Mouse (Mus musculus) left cerebral cortex, adult 8-10 months (tissue): ENCODE results near the gene Cdc42bpb. TPM values are rescaled to one million over a fixed set of nuclear protein-coding genes. Genes with fewer than 3 reads are reported as not detected.

Source experiments
- DNase-seq, 2 experiments: peaks; one replicate each; pipeline ENCODE4 v3.0.0; 2022; ENCODE audit warnings: low spot score in 2 of 2
- total RNA-seq, 4 experiments: library from RNA; stranded (reverse); gene quantifications; 2 replicates each; pipeline ENCODE4 v1.2.4; 2022

Cdc42bpb gene
- total RNA-seq, 4 experiments from 2014 or later, result 123 to 157 (median 142) TPM

DNA sequence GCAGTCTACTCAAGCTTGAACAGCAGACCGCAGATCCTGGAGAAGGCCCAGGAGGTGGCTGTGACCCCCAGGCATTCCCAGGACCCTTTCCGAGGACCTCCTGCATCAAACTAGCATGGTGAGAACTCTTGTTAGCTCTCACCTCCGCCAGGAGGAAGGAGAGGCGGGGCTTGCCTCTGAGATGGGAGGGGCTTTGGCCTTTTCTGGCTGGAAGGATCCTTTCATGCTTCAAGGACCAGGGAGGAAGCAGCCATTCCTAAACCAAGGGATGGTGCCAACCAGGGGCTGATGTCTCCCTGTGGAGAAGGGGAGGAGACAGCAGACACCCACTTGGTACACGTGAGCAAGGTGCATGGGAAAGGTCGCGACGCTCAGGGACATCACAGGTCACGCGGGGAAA is 93.0 kb downstream of the Cdc42bpb start:
- DNase-seq, result no peak

DNA sequence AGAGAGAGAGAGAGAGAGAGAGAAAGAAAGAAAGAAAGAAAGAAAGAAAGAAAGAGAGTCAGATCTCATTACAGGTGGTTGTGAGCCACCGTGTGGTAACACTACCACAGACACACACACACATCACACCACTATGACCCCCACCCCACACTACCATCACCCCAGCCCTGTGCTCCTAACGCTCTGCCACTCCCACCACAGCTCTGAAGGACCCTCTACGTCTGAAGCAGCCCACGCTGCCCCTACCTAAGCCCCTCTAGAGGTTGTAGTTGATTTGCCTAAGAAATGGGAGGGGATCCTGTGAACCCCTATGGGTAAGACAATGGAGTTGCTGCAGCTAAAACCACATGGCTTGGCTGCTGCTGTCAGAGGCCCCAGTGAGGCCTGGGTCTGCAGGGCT is 93.9 kb downstream of the Cdc42bpb start:
- DNase-seq, result no peak

DNA sequence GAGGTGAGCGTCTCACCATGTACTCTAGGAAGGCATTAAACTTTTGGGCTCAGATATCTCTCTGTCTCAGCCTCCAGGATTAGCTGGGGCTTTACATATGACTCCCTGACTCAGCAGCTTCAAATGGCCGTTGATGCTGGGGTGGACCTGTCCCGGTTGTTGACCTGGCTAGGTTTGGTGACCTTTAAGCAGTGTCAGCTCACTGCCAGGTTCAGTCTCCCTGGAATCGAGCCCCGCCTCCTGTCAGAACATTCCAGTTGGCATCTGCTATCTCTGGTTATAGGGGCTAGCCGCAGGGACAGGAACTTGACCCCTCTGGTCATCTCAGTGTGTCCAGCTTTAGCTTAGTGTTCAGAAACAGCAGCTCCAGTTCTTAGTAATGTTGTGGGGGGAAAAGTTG is 101.1 kb downstream of the Cdc42bpb start:
- DNase-seq, result no peak

DNA sequence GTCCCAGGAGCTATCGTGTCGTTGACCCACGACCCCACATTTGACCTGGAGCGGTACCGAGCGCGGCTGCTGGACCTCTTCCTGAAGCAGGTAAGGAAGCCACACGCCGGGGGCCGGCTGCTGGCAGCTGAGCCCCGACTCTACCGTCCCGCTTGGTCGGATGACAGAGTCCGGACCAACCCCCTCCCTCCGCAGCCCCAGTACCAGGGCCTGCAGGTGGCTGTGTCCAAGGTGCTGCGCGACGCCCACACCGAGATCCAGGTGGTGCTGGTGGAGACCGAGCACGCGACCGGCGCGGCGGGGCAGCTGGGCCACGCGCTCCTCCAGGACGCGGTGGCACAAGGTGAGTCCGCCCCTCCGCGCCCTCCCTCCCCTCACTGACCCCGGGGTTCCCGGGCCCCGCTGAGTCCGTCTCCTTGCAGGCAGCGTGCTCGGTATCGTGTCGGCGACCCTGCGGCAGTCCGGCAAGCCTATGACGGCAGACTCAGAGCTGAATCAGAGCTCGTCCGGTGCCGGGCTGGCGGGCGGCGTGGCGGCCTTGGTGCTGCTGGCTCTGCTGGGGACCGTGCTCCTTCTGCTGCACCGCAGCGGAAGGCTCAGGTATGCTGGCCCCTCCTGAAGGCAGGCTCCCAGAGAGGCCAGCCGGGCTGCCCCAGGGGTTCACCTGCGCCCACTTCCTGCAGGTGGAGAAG is 102.2 kb downstream of the Cdc42bpb start:
- no peak for DNase-seq

DNA sequence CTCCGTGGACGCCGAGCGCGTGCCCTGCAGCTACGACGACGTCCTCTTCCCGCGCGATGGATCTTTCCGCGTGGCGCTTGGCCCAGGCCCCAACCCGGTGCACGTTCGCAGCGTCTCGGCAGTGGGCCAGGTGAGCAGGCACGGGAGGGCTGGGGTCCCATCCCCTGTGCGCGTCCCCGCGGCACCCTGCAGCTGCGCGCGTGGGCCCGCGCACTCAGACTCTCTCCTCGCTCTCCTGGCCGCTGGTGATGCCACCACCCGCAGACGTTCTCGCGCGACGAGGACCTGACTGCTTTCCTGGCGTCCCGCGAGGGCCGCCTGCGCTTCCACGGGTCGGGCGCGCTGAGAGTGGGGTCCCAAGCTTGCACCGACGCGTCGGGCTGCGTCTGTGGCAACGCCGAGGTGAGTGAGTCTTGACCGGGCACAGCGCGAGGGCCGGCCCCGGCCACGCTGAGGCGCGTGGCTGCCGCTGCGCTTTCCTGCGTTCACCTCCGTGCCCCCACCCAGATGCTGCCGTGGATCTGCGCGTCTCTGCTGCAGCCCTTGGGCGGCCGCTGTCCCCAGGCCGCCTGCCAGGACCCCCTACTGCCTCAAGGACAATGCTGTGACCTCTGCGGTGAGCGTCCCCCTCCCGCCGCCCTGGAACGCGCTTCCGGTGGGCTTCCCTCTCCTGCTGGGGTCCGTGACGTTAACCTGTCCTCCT is 102.9 kb downstream of the Cdc42bpb start:
- no peak for DNase-seq

DNA sequence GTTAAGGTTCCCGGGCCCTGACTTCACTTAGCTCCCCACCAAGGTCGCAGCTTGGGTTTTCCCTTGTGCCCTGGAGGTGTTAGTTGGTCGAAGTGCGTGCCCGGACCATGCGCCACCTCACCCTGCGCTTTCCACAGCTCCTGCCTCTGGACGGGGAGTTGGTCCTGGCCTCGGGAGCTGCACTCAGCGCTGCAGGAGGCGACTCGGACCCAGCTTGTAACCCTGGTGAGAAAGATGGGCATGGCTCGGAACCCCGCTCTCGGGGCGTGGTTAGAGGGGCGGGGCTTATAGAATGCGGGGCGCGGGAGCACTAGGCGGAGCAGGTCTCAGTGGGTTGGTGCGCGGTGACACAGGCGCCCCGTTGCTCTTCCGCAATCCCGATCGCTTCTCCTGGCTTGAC is 103.5 kb downstream of the Cdc42bpb start:
- DNase-seq, result no peak

DNA sequence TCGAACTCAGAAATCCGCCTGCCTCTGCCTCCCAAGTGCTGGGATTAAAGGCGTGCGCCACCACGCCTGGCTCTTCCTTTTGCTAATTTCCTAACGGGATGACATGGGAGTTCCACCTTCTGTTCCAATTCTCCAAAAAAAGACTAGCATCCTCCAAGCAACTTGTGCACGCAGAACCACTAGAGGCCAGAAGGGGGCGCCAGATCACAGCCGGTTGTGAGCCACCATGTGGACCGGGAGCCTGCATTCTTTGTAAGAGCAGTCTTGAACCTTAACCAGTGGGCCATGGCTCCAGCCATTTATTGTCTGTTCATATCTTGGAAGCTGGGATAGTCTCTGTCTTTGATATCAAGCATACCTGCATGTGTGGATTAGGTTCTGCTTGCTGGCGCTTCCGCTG is 105.1 kb downstream of the Cdc42bpb start:
- peak; percentile 55 to 73 for DNase-seq

DNA sequence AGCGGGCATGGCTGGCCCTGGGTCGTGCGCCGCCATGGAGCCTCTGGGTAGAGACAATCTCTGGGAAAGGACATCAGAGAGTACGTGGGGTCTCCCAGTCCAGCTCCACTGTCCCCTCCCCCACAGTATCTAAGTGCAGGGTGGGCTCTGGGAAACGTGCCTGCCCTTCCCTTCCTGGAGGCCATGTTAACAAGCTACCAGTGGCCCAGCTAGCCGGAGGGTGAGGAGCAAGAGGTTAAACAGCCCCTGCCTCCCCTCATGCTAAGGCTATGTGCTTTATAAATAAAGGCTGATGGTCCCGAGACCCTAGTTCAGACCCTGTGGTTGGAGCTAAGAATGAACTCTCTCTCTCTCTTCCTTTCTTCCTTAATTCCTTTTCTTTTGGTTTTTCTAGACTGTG is 105.6 kb downstream of the Cdc42bpb start:
- no peak for DNase-seq

DNA sequence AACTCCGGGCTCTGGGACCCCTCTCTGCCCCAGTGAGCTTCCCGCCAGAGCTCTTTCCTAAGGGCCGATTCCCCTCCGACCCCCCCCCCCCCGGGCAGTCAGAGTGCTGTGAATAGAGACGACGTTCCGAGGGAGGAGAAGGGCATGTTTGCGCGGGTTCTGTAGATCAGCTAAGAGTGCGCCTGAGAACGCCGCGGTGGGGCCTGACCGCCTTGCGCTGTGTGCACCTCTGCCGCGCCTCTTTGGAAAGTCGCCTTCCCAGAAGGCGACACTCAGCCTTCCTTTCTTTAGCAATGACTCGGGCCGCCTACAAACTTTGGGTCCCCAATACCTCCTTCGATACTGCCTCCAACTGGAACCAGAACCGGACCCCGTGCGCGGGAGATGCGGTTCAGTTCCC is 106.1 kb downstream of the Cdc42bpb start:
- no peak for DNase-seq

DNA sequence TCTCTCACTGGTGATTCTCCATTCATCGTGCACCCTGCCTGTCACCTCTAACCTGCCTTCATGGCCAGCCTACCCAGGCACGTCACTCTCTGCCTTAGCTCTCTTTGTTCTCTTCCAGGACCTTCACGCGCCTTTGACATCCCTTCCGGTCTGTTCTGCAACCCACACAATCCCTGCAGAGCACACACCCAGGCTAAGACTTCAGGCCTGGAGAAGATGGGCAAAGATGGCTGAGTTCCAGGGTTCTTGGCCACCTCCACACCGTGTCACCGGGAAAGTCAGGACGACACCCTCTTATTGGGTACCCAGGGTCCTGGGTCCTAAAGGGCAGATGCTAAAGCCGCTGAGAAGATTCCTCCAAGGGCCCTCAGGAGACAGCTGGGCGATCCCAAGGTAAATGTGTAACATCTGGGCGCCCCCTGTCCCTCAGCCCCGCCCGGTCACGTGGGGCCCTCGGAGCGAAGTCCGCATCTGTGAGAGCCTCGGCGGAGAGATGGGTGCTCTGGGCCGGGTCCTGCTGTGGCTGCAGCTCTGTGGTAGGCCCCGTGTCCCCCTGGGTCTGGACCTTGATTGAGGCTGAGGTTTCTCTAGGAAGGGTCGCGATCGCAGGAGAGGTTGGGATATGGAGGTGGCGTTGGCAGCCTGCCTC is 106.8 kb downstream of the Cdc42bpb start, which contains the start of gene Amn:
TSS of gene Amn (plus strand) at position 467 of the 649 bp plus-strand sequence.
- no peak for DNase-seq

DNA sequence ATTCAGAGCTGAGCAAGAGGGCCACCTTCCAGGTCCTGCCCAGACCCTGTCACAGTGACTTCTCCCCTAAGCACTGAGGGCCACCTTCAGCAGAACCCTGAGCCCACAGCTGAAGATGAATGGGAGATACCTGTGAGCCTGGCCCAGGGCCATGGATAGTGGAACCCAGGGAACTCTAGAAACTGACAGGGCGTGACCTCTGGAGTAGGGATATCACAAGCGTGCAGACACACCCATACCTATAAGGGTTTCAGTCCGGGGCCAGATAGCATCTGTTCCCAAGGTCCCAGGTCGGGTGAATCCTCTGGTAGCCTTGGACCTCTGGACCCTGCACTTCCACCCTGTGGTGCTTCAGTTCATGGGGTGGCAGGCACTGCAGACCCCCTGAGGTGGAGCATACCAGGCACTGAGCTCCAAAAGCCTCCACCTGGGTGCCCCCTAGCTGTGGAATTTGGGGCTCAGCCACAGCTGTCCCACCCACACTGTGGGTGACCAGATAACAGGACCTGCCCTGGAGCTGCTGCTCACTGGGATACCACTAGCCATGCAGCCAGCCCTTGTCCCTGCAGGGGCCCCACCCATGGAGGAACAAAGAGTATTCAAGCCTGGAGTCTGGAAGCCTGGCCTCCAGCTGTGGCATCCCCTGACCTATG is 109.7 kb downstream of the Cdc42bpb start:
- no peak for DNase-seq

DNA sequence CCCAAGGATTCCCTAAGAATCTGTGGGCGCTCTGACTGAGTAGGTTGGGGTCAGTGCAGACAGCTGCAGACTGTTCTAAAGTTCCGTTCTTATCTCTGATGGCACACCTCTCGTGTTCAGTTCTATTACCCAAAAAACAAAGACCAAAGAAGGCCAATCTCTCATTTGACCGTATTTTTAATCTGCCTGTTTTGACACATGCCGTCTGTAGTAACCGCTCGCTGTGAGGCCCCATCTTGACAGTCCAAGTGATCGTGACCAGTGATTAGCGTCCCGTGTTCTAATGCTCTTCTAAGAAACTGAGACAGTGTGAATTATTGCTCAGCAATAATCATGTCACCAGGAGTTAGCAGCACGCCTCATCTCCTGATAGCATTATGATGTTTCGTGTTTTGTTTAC is 110.9 kb downstream of the Cdc42bpb start:
- DNase-seq, result no peak

DNA sequence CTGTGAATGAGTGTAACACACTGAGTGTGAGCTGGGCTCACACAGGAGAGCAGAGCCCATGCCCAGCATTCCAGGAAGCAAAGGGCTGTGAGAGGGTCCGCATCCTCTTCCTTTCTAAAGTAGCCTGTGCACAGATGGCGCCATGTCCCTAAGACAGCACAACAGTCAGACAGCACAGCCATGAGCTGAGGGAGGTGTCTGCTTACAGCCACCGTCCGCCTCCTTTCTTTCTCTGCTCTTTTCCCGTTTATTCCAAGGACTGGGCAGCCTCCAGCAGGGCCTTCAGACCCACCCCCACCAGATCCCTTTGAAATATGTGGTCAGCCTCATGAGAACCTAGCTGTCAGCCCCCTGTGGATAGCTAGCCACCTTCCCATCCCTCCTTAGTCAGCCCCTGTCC is 112.3 kb downstream of the Cdc42bpb start:
- DNase-seq, result no peak

DNA sequence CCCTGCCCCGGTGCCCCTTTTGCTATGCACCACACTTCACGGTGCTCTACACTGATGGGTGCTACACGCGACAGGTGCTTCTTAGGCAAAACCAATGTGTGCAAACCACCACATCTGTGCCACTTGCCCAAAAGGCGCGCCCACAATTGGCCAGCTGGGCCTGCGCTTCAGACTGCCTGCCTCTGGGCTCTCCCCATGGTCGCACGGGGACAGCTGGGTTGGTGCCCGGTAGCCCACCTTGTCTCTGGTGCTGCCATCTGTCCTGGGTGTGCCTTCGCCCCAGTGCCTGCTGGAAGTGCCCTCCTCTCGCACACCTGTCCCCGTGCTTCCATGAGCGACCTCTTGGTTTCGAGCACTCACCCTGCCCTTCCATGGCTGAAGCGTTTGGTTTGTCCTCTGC is 113.9 kb downstream of the Cdc42bpb start:
- no peak for DNase-seq

DNA sequence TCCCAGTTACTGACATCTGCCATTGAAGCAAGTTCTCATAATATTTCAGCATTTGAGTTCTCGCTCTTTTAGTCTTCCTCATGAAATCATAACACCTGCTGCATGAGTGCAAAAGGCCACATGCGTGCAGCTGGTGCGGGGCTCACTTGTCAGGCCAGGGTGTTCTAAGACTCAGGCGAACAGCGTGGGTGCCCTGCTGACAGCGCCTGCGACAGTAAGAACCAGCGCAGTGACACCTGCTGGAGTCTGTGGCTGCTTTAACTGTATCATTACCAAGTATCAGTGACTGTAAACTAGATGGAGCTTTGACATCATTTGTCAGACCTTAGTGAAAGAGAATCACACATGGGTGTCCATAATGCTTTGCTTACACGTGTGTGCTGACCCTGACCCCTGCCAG is 126.3 kb downstream of the Cdc42bpb start:
- no peak for DNase-seq

DNA sequence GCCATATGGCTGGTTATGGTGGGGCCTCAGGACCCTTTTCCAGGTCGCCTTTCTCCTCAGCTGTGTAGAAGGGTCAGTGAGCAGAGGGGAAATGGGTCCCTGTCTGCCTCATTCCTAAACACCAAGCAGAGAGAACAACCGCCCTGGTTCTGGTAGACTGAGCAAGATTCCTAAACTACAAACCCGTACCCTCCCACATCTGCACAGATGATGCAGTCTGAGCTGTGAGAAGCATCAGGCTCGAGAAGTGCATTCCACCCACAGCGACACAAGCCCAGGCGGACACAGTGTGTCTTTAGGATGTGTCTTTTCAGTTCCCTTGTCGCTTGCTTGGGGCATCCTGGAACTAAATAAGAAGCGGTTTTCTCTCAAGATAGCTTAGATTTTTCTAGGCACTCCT is 127.4 kb downstream of the Cdc42bpb start:
- no peak for DNase-seq

DNA sequence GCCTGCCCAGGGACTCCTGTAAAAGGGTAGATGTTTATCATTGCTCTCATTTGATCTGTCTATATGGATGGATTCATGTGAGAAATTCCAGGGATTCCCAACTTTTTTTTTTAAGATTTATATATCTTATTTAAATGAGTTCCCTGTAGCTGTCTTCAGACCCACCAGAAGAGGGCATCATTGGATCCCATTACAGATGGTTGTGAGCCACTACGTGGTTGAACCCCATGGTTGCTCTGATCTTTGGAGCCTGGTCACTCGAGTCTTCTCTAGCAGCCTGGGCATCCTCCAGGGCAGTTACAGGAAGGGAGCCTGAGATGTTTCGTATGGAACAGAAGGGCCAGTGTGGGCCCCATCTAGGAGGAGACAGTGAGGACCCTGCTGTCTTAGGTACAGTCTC is 128.4 kb downstream of the Cdc42bpb start:
- DNase-seq, result no peak

DNA sequence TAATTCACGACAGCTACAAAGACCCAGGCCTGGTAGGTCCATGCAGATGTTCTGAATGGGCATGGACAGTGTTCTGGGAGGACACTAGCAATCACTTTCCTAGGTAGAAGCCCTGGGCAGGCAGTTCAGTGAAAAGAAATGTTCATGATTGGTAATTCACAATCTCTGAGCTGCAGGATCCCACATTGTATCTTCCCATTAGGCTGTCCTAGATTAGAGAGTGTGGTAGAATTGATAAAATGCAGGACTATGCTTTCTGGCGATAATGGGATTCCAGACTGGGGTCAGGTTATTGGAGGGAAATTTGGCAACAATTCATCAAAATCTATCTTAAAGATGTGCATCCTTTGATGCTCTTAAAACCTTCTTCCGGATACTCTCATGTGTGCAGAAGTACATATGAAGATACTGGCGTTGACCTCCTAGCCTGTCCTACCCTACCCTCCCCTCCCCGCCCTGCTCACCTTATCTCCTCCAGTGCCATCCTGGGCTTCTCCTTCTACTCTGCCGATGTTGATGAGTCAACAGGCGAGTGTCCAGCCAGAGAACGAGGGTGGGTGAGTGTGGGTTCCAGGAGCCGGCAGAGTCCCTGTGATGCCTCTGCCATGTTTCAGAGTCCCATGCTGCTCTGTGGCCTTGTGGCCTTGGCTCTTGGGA is 130.6 kb downstream of the Cdc42bpb start:
- no peak for DNase-seq

DNA sequence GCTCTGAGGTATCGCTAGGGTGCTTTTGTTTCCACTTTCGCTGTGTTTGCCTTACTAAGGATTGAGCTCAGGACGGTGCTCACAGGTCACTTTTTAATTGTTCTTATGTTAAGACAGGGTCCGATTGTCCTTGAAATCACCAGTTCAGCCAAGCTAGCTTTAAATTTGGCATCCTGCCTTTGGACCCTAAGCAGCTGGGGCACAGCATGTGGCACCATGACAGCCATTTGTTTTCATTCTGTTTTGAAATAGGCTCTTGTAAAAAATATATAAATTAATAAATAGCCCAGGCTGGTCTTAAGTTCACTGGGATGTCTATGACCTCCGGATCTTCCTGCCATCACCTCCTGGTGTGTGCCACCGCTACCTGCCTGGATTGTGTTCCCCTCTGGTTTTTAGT is 132.4 kb downstream of the Cdc42bpb start:
- no peak for DNase-seq

DNA sequence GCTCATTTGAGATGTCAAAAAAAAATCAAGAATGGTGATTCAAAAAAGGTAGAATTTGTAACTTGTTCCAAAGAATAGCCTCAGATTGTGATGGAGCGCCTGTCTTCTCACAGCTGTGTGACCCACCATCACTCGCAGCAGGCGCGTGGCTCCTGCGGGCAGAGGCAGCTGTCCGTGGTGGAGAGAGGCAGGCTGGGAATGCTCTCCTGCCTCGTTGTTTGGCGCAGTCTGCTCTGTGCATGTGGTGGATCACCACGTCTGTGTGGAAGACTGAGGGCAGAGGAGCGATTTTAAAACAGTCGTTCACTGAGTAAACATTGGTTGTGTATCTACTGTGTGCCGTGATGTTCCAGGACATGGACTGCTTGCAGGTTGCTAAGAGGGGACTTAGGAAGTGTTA is 133.8 kb downstream of the Cdc42bpb start:
- no peak for DNase-seq
